Mouse (Mus musculus) lung, embryonic 16.5 days (tissue): Measurements from ENCODE around the gene Abat. TPM values are rescaled to one million over a fixed set of nuclear protein-coding genes. Genes with fewer than 3 reads are reported as not detected.

Experiments
- ATAC-seq: fragments of 200-750 bp; cut with Nextera tagmentation; 2 replicates; pipeline ENCODE4 v1.8.0; 2017; ENCODE audit warnings: low read depth, mild to moderate bottlenecking, moderate library complexity
- H3K27ac ChIP-seq: fragments of 300-500 bp; sonication (generic); 2 replicates; pipeline ENCODE4 v1.5.1; 2014; ENCODE audit warnings: mild to moderate bottlenecking, control low read depth, low read length
- H3K27me3 ChIP-seq: fragments of 300-500 bp; sonication (generic); 2 replicates; pipeline ENCODE4 v1.6.1; 2014; ENCODE audit warnings: low read depth, low read length, mixed read lengths; ENCODE audit not compliant: control insufficient read depth, insufficient read depth
- H3K36me3 ChIP-seq: fragments of 300-500 bp; sonication (generic); 2 replicates; pipeline ENCODE4 v1.6.1; 2014; ENCODE audit warnings: low read length; ENCODE audit not compliant: control insufficient read depth, insufficient read depth
- H3K4me1 ChIP-seq: fragments of 300-500 bp; sonication (generic); replicated peaks from 2 replicates; pipeline ENCODE4 v1.6.1; 2014; ENCODE audit warnings: low read length, mixed read lengths; ENCODE audit not compliant: control insufficient read depth, insufficient read depth
- H3K4me2 ChIP-seq: fragments of 300-500 bp; sonication (generic); 2 replicates; pipeline ENCODE4 v1.6.1; 2014; ENCODE audit warnings: low read depth, low read length, control low read depth
- H3K4me3 ChIP-seq: fragments of 300-500 bp; sonication (generic); 2 replicates; pipeline ENCODE4 v1.5.1; 2014; ENCODE audit warnings: mild to moderate bottlenecking, low read length, control low read depth
- H3K9ac ChIP-seq: fragments of 300-500 bp; sonication (generic); 2 replicates; pipeline ENCODE4 v1.6.1; 2014; ENCODE audit warnings: low read length, control low read depth
- H3K9me3 ChIP-seq: fragments of 300-500 bp; sonication (generic); 2 replicates; pipeline ENCODE4 v1.6.1; 2016; ENCODE audit warnings: low read length; ENCODE audit not compliant: control insufficient read depth
- WGBS: fragments of 180-500 bp; shearing (Covaris S2); extraction: QIAGEN DNeasy Blood & Tissue Kit; methylation state at CpG from one replicate; pipeline ENCODE4 v1.1.7; 2014; 5-methylcytosine and 5-hydroxymethylcytosine counted together
- polyA plus RNA-seq: library from polyadenylated mRNA; unstranded; fragments of >200 nt; fragmentation: Nextera tagmentation; extraction: Ambion mirVana; gene quantifications from 2 replicates; pipeline ENCODE4 v1.2.1, GENCODE M21; 2015

Abat gene
- polyA plus RNA-seq, 1 experiment from 2014 or later = 19.6 TPM

DNA sequence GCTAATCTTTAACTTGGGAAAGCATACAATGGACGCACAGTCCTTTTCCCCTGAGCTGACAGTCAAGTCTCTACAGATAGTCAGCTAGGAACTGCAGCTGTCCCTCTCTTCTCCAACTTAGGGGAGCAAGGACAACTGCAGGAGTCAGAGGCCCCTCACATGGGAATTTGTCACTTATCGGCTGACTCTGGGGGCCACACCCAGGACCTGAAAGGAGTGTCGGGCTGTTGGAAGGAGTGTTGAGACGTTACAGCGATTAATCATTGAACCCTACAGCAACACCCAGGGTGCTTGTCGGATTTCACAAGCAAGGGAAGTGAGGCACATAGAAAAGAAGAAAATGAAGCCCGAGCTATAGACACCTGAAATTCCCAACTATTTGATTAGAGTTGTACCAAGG is 12.6 kb downstream of the Abat start:
- Histone ChIP-seq H3K9ac (no peak overlapping the region), H3K9me3 (no peaks in the 10 kb centered on the region), H3K4me3 (no peak overlapping the region), H3K36me3 (no peaks in the 10 kb centered on the region), H3K27me3 (no peaks in the 10 kb centered on the region), H3K4me2 (no peak overlapping the region), H3K4me1 (peaks cover 30% of the 10 kb centered on the region), H3K27ac (no peak overlapping the region)
- WGBS = 40% methylated on average over 7 of the region's 7 CpGs
- ATAC-seq = no peak

DNA sequence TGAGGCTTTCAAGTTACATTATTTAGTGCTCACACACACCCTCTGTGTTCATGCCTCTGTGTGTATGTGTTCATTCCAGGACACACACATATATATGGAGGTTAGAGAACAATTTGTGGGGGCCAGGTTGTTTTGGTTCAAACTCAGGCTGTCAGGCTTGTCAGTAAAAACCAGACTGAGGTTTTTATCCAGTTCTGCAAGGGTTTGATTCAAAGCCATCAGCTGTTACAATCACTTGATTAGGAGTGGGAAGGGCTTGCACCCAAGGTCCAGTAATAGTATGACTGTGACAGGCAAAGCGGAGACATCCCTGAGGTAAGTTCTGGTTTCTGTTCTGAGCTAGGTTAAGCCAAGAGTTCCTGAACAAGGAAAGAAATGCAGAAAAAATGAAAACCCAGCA is 16.2 kb downstream of the Abat start:
- WGBS = 92% methylated on average over 1 of the region's 1 CpGs
- Histone ChIP-seq H3K27me3 (no peaks in the 10 kb centered on the region), H3K4me3 (no peak overlapping the region), H3K27ac (no peak overlapping the region), H3K9ac (no peak overlapping the region), H3K4me1 (peaks cover 14% of the 10 kb centered on the region), H3K4me2 (no peak overlapping the region), H3K36me3 (no peaks in the 10 kb centered on the region), H3K9me3 (no peaks in the 10 kb centered on the region)
- ATAC-seq = no peak

DNA sequence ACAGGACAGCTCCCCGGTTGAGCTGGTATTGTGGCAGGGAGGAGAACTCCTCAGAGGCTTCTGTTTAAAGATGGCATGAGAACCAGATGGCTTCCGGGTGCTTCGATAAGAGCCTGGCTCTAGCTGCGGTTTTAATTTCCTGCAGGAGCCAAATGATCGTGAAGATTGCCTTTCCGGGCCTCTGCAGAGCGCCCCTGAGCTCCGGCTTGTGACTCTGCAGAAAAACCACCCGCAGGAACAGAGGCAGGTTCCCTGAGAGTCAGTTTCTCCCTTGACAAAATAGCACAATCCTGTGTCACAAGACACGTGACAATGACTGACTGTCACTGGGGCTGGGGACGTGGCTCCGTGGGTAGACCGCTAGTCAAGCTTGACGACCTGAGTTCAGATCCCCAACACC is 16.8 kb downstream of the Abat start:
- no peak for ATAC-seq
- no peaks in the 10 kb centered on the region for H3K27me3 ChIP-seq

DNA sequence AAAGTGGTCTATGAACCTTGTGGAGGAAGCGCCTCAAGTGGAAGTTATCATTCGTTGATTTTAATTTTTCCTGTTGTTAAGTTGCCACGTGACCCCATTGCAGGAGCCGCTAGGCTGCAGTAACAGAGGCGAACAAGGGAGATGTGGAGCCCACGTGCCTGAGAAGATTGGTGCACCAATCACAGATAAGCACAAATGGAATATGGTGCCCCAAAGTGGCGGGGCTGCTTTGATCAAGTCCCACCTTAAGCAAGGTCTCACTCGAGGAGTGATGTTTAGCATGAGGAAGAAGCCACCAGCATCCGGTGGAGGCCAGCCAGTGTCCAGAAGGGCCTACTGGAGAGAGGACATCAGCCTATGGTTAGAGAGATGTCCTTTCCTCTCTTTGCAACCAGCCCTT is 19.2 kb downstream of the Abat start:
- no peaks in the 10 kb centered on the region for H3K4me1 ChIP-seq
- no peaks in the 10 kb centered on the region for H3K36me3 ChIP-seq
- H3K9me3 ChIP-seq = no peaks in the 10 kb centered on the region
- no peak overlapping the region for H3K27ac ChIP-seq
- no peak overlapping the region for H3K4me3 ChIP-seq
- no peak overlapping the region for H3K9ac ChIP-seq
- no peak for ATAC-seq
- no peaks in the 10 kb centered on the region for H3K27me3 ChIP-seq
- no peak overlapping the region for H3K4me2 ChIP-seq
- 81% methylated on average over 9 of the region's 9 CpGs for WGBS

More for the DNA sequence above, 16.8 kb downstream of the Abat start:
- Histone ChIP-seq H3K4me1 (peaks cover 8% of the 10 kb centered on the region; the same call in 1 of the 2 replicates), H3K4me3 (no peak overlapping the region), H3K27ac (no peak overlapping the region), H3K9me3 (no peaks in the 10 kb centered on the region), H3K9ac (no peak overlapping the region), H3K4me2 (no peak overlapping the region), H3K36me3 (no peaks in the 10 kb centered on the region)
- 84% methylated on average over 14 of the region's 14 CpGs for WGBS

DNA sequence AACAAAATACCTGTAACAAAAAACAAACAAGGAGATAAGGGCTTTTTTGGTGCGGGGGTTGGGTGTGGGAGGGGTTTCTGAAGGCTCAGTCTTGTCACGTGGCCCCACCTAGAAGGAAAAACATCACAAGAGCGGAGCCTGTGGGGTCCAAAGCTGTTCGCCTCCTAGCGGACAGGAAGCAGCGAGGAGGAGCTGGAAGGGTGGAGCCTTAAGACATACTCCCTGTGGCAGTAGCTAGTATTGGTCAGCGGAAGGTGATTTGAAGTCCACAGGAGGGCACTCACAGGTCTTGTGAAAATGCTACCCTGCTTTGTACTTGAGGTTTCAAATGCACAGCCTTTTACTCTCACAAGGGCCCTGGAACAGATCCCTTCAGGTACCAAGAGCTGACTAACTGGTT is 19.7 kb downstream of the Abat start:
- Histone ChIP-seq H3K4me1 (no peaks in the 10 kb centered on the region), H3K4me3 (no peak overlapping the region), H3K4me2 (no peak overlapping the region), H3K9me3 (no peaks in the 10 kb centered on the region), H3K36me3 (no peaks in the 10 kb centered on the region), H3K9ac (no peak overlapping the region), H3K27me3 (no peaks in the 10 kb centered on the region), H3K27ac (no peak overlapping the region)
- ATAC-seq = no peak
- 56% methylated on average over 7 of the region's 7 CpGs for WGBS

DNA sequence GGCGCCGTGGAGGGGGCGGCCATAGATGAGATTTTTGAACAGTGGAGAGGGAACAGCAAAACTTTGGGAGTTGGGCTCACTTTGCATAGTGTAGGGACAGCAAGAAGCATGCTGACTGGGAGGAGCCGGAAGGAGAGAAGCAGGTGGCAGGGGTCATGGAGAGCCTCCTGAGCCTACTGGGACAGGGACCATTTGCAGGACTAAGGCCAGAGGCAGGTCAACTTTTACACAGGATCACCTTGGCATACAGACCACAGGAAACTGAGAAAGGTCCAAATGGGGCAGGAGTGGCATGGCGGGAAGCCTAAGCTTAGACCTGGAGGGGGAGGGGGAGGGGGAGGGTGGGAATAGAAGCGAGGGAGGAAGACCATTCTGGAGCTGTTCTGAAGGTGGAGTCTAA is 20.2 kb downstream of the Abat start:
- Histone ChIP-seq H3K4me2 (no peak overlapping the region), H3K36me3 (no peaks in the 10 kb centered on the region), H3K27ac (no peak overlapping the region), H3K9ac (no peak overlapping the region), H3K4me3 (no peak overlapping the region), H3K27me3 (no peaks in the 10 kb centered on the region), H3K4me1 (no peaks in the 10 kb centered on the region), H3K9me3 (no peaks in the 10 kb centered on the region)
- ATAC-seq = no peak
- WGBS = 81% methylated on average over 6 of the region's 6 CpGs

DNA sequence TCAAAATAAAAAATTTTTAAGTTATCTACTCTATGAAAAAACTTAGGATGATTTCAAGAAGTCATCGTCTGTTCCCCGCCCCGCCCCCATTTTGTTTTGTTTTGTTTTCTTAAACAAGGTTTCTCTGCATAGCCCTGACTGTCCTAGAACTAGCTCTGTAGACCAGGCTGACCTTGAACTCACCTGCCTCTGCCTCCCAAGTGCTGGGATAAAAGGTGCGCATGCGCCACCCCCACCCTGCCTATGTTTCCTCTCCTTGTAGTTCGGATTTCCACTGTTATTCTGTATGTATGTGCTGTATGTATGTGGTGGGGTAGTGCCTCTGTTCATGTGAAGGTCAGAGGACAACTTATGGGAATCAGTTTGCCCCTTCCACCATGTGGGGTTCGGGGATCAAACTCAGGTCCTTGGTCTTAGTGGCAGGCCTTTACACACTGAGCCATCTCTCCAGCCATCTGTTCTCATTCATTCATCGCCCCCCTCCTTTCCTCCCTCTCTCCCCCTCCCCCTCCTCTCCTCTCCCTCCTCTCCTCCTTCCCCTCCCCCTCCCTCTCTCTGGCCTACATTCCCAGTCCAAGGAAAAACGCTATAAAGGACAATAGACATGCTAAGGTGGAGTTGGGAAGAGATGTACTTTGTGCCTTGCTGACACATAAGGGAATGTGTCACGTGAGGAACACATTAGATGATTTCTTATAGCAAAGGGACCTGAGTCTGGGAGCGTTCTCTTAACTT is 21.4 kb downstream of the Abat start:
- Histone ChIP-seq H3K4me2 (no peak overlapping the region), H3K9ac (no peak overlapping the region), H3K9me3 (no peaks in the 10 kb centered on the region), H3K4me3 (no peak overlapping the region), H3K27ac (no peak overlapping the region), H3K36me3 (no peaks in the 10 kb centered on the region), H3K27me3 (no peaks in the 10 kb centered on the region), H3K4me1 (no peaks in the 10 kb centered on the region)
- ATAC-seq = no peak
- 77% methylated on average over 11 of the region's 11 CpGs for WGBS

DNA sequence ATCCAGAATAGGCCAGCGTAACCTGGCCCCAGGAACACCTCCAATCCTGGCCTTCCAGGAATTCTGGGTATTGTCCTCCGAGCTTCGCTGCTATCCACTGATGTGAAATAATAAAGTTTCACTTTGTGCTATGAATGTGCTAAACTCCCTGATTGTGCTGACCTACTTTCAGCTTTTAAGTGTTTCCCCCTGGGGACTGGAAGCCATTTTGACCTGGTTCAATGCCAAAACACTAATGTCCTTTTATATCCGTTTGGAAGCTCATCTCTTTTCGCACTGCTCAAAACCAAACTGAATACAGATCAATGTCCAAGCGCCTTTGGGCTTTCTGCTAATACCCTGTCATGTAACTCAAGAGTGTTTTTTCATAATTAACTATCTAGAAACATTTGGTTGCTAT is 22.2 kb downstream of the Abat start:
- Histone ChIP-seq H3K9ac (no peak overlapping the region), H3K4me2 (no peak overlapping the region), H3K27ac (no peak overlapping the region), H3K9me3 (no peaks in the 10 kb centered on the region), H3K4me1 (no peaks in the 10 kb centered on the region), H3K27me3 (no peaks in the 10 kb centered on the region), H3K4me3 (no peak overlapping the region), H3K36me3 (no peaks in the 10 kb centered on the region)
- ATAC-seq = no peak
- WGBS = 81% methylated on average over 6 of the region's 6 CpGs

DNA sequence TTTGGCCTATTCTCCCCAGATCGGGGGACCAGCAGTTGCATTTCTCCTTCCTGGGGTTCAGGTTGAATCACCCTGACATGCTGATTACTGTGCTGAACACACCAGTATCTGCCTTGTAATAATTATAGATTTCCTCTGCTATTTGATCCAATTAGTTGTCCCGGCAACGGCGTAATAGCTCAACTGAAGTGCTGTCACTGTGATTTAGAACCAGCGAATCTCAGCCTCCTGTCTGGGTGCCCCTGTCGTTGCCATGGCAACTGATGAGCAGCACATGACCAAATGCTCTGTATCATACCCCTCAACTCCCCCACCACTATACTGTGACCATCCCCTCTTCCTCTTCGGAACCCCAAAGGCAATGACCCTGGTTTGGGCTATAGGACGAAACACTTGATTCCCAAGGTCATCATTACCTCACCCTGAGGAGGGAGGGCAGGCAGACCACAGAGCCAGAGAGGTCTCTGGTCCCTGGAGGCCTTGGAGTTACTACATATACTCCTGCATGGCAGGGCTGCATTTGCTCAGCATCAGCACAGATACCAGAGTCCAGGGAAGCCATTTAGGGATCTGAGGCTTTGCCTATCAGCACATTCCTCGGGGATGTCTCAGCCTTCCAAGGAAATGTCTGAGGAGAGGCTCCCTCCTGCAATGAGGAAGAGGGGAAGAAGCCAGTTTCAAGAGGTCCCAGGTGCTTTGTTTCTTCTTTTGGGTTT is 26.1 kb downstream of the Abat start:
- Histone ChIP-seq H3K9me3 (no peaks in the 10 kb centered on the region), H3K4me2 (no peak overlapping the region), H3K27me3 (no peaks in the 10 kb centered on the region), H3K4me3 (no peak overlapping the region), H3K9ac (no peak overlapping the region), H3K27ac (no peak overlapping the region), H3K36me3 (no peaks in the 10 kb centered on the region), H3K4me1 (peaks cover 3% of the 10 kb centered on the region; the same call in 1 of the 2 replicates)
- WGBS = 58% methylated on average over 9 of the region's 9 CpGs
- no peak for ATAC-seq
